Mouse (Mus musculus): ENCODE data around the gene Gsg1l. TPM values are rescaled to one million over a fixed set of nuclear protein-coding genes. Genes with fewer than 3 reads are reported as not detected.

The Gsg1l gene
- polyA plus RNA-seq, 1 experiment from 2014 or later, result 4.4 TPM

DNA sequence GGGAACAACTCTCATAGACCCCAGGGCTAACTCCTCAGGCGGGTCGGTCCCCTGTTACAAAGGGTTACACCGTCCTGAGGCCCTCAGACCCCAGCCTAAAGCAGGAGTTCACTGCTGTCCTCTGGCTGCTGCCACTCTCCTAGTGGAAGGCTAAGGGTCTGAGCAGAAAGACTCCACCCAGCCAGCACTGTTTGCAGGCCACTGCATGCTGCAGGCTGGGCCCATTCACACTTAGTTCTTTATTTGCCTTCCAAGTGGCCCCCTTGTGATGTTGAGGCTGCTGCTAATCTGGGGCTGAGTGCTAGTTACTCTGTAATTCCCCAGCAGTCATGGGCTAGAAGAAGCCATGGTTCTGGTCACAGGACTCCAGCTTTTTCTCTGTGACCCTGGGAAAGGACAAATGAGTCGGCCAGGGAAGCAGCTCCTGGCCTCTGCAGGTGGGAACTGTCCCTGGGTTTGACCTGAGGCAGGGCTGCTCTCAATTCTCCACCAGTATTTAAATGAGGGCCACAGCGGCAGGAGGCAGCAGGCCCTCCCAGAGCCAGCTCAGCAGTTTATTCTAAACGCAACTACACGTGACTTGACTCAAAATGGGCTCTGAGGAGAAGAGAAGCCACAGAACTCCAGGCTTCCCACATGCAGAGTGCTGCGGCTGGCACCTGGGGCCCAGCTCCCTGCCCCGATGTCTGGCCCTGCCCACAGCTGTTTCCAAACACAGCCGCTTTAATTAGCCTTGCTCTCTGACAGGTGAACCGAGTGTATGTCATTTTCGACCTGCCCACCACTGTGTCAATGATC, 210.6 kb downstream of the Gsg1l start:
- 17% methylated on average over 12 of the region's 12 CpGs for WGBS
- 0 out of 2 replicates have a peak overlapping the region, but pooled peaks have one; percentile 3 for H3K4me2 ChIP-seq (replicated peaks)
- peak; percentile 85 for ATAC-seq (ENCODE audit: low FRiP score, low read depth)
- no peaks in the 10 kb centered on the region for H3K9me3 ChIP-seq
- H3K4me3 ChIP-seq, result no peak overlapping the region
- H3K27me3 ChIP-seq, result no peaks in the 10 kb centered on the region
- no peaks in the 10 kb centered on the region for H3K36me3 ChIP-seq
- H3K4me1 ChIP-seq, result peaks cover 27% of the 10 kb centered on the region
- H3K27ac ChIP-seq (replicated peaks), result peak overlapping the region; percentile 82
- peak overlapping the region; percentile 39 for H3K9ac ChIP-seq (replicated peaks)

GRCm38 (mm10) chr7:125868570-125868969, 213.6 kb downstream of the Gsg1l start:
- ATAC-seq (ENCODE audit: low FRiP score, low read depth), result no peak
- Histone ChIP-seq H3K36me3 (no peaks in the 10 kb centered on the region), H3K4me2 (replicated peaks) (no peak overlapping the region), H3K9ac (replicated peaks) (no peak overlapping the region), H3K4me3 (no peak overlapping the region), H3K27ac (replicated peaks) (no peak overlapping the region), H3K27me3 (no peaks in the 10 kb centered on the region), H3K9me3 (no peaks in the 10 kb centered on the region), H3K4me1 (peaks cover 31% of the 10 kb centered on the region)
- 78% methylated on average over 3 of the region's 3 CpGs for WGBS

DNA sequence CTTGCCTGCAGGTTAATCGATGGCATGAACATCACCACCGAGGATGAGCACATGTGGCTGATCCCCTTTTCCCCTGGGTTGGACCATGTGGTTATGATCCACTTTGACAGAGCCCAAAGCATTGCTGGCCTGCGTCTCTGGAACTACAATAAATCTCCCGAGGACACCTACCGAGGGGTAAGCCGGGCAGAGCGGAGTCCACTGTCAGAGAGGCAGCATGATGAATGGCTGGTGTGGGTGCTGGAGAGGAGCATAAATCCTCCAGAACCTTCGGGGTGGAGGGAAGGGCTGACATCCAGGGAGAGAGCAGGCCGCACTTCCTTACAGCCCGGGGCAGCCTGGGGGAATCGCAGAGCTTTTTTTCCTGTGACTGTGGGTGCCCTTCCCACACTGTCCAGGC, 217.0 kb downstream of the Gsg1l start:
- no peak overlapping the region for H3K4me3 ChIP-seq
- H3K36me3 ChIP-seq, result peaks cover 5% of the 10 kb centered on the region; the same call in 1 of the 2 replicates
- H3K9me3 ChIP-seq, result no peaks in the 10 kb centered on the region
- H3K9ac ChIP-seq (replicated peaks), result no peak overlapping the region
- peaks cover 8% of the 10 kb centered on the region; the same call in 1 of the 2 replicates for H3K4me1 ChIP-seq
- H3K27me3 ChIP-seq, result no peaks in the 10 kb centered on the region
- no peak overlapping the region for H3K27ac ChIP-seq (replicated peaks)
- ATAC-seq (ENCODE audit: low FRiP score, low read depth), result no peak
- WGBS, result 78% methylated on average over 11 of the region's 11 CpGs
- no peak overlapping the region for H3K4me2 ChIP-seq (replicated peaks)

- 86% methylated on average over 1 of the region's 1 CpGs for WGBS
- peaks cover 5% of the 10 kb centered on the region; the same call in 1 of the 2 replicates for H3K36me3 ChIP-seq
- no peak overlapping the region for H3K9ac ChIP-seq (replicated peaks)
- no peak overlapping the region for H3K4me3 ChIP-seq
- ATAC-seq (ENCODE audit: low FRiP score, low read depth), result no peak
- no peak overlapping the region for H3K4me2 ChIP-seq (replicated peaks)
- H3K27me3 ChIP-seq, result no peaks in the 10 kb centered on the region
- H3K27ac ChIP-seq (replicated peaks), result no peak overlapping the region
- no peaks in the 10 kb centered on the region for H3K9me3 ChIP-seq
- H3K4me1 ChIP-seq, result peaks cover 5% of the 10 kb centered on the region; the same call in 1 of the 2 replicates
These were observed 218.2 kb downstream of the Gsg1l start for GRCm38 (mm10) chr7:125864026-125864425.

- Histone ChIP-seq H3K4me1 (peaks cover 5% of the 10 kb centered on the region; the same call in 1 of the 2 replicates), H3K4me3 (no peak overlapping the region), H3K27me3 (no peaks in the 10 kb centered on the region), H3K36me3 (peaks cover 5% of the 10 kb centered on the region; the same call in 1 of the 2 replicates), H3K4me2 (replicated peaks) (no peak overlapping the region), H3K27ac (replicated peaks) (no peak overlapping the region), H3K9ac (replicated peaks) (no peak overlapping the region), H3K9me3 (no peaks in the 10 kb centered on the region)
- 90% methylated on average over 9 of the region's 9 CpGs for WGBS
- no peak for ATAC-seq (ENCODE audit: low FRiP score, low read depth)
These were observed 221.8 kb downstream of the Gsg1l start for GRCm38 (mm10) chr7:125860421-125860820.

GRCm38 (mm10) chr7:125859564-125859963, 222.6 kb downstream of the Gsg1l start:
- no peak for ATAC-seq (ENCODE audit: low FRiP score, low read depth)
- Histone ChIP-seq H3K9ac (replicated peaks) (no peak overlapping the region), H3K9me3 (no peaks in the 10 kb centered on the region), H3K4me1 (peaks cover 3% of the 10 kb centered on the region; the same call in 1 of the 2 replicates), H3K27ac (replicated peaks) (no peak overlapping the region), H3K4me3 (no peak overlapping the region), H3K27me3 (no peaks in the 10 kb centered on the region), H3K36me3 (peaks cover 5% of the 10 kb centered on the region; the same call in 1 of the 2 replicates), H3K4me2 (replicated peaks) (no peak overlapping the region)
- WGBS, result 81% methylated on average over 3 of the region's 3 CpGs

DNA sequence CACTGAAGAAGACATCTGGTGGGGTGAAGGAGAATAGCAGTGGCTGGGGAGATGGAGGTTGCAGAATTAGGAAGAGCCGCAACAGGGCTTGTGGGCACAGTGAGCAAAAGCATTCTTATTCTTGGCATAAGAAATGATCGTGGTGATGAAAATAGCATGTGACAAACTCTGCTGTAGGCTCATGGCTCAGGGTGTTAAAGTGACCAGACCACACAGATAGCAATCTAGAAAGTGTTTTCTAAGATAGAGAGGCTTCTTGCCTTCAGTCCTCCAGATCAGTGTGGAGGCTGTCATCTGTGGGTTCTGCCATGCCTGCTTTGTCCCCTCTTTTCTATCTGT, 234.7 kb downstream of the Gsg1l start:
- no peaks in the 10 kb centered on the region for H3K4me1 ChIP-seq
- no peak overlapping the region for H3K27ac ChIP-seq (replicated peaks)
- WGBS, result 97% methylated on average over 2 of the region's 2 CpGs
- no peak overlapping the region for H3K4me3 ChIP-seq
- H3K9me3 ChIP-seq, result no peaks in the 10 kb centered on the region
- H3K27me3 ChIP-seq, result no peaks in the 10 kb centered on the region
- no peak for ATAC-seq (ENCODE audit: low FRiP score, low read depth)
- H3K9ac ChIP-seq (replicated peaks), result no peak overlapping the region
- no peak overlapping the region for H3K4me2 ChIP-seq (replicated peaks)
- peaks cover 24% of the 10 kb centered on the region; the same call in 1 of the 2 replicates for H3K36me3 ChIP-seq

DNA sequence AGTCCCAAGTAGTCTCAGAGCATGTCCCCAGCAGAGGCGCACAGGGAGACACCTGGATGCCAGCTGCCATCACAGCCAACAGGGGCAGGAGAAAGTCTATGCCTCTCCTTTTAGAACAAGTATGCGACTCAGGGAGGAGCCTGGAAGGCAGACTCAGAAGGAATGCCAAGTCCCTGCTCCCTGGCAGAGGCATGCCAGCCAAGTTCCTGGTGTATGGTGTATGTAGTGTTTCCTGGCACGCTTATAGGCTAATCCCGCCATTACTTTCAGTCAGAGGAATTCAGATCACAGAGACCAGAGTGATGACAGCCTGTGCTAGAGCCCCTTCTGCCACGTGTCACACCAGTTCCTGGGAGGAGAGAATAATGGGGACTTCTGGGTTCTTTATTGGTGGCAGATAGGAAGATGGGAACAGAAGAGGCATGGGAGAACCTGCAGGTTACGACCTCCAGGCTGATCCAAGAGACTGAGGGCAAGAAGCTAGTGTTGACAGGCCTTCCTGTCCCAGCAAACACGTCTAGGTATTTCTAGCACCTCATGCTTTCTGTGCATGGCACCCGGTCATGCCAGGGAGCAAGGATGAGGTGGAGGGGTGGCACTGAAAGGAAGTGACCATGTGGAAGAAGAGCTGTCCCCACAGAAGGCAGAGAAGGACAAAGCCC, 235.2 kb downstream of the Gsg1l start:
- no peak for ATAC-seq (ENCODE audit: low FRiP score, low read depth)
- H3K9me3 ChIP-seq, result no peaks in the 10 kb centered on the region
- H3K4me3 ChIP-seq, result no peak overlapping the region
- H3K27me3 ChIP-seq, result no peaks in the 10 kb centered on the region
- H3K4me1 ChIP-seq, result no peaks in the 10 kb centered on the region
- 85% methylated on average over 8 of the region's 8 CpGs for WGBS
- no peak overlapping the region for H3K27ac ChIP-seq (replicated peaks)
- no peak overlapping the region for H3K9ac ChIP-seq (replicated peaks)
- no peak overlapping the region for H3K4me2 ChIP-seq (replicated peaks)
- peaks cover 29% of the 10 kb centered on the region; the same call in 1 of the 2 replicates for H3K36me3 ChIP-seq

DNA sequence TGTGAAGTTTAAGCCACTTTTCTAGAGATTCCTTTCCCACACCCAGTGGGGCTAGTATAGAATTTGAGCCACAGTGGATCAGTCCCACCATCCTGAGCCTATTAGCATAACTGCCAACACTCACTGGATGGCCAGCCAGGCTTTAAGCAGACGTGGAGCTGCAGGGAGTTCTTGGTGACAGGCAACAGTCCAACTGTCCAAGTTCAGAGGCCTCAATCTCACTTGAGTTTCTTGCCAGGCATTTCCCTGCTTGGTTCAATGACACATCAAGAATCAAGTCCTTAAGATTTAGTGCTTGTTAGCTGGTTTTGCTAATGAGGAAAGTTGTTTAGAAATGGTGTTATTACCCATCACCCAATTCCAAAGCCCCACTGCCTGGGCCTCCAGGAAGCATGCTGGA, 236.6 kb downstream of the Gsg1l start:
- peaks cover 25% of the 10 kb centered on the region; the same call in 1 of the 2 replicates for H3K36me3 ChIP-seq
- H3K4me1 ChIP-seq, result no peaks in the 10 kb centered on the region
- H3K4me2 ChIP-seq (replicated peaks), result no peak overlapping the region
- no peak overlapping the region for H3K4me3 ChIP-seq
- H3K27me3 ChIP-seq, result no peaks in the 10 kb centered on the region
- no peak overlapping the region for H3K27ac ChIP-seq (replicated peaks)
- 55% methylated on average over 1 of the region's 1 CpGs for WGBS
- ATAC-seq (ENCODE audit: low FRiP score, low read depth), result no peak
- H3K9ac ChIP-seq (replicated peaks), result no peak overlapping the region
- H3K9me3 ChIP-seq, result no peaks in the 10 kb centered on the region

DNA sequence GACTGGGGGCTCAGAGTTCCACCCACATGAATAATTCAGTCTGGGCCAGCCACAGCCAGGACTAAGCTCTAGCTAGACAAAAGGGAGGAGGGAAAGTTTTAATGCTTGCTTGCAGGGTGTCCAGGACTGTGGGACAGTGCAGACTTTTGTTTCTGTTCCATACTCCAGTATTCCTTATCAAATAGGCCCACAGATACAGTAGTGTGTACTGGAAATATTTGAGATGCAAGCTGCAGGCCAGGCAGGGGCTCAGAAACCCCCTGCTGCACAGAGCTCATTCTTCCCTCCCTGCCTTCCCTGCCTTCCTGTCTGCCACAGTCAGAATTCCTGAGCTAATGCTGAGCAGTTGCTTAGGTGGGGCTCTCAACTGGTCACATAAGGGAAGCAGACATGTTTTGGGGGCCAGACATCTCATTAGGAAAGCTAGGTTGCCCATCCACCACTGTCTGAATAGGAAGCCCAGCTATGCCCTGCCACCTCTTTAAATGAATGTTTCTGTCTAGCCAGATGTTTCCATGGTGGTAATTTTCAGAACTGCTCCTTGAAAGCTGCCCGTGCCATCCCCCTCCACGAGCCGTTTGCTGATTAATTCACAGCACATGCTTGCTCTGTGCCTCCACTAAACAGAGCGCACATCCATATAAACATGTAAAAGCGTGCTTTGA, 244.0 kb downstream of the Gsg1l start:
- WGBS, result 23% methylated on average over 5 of the region's 5 CpGs
- Histone ChIP-seq H3K9me3 (no peaks in the 10 kb centered on the region), H3K27me3 (no peaks in the 10 kb centered on the region), H3K9ac (replicated peaks) (0 out of 2 replicates have a peak overlapping the region, but pooled peaks have one; percentile 28), H3K4me2 (replicated peaks) (0 out of 2 replicates have a peak overlapping the region, but pooled peaks have one; percentile 2), H3K4me3 (no peak overlapping the region), H3K27ac (replicated peaks) (peak overlapping the region; percentile 82), H3K36me3 (peaks cover 12% of the 10 kb centered on the region; the same call in 1 of the 2 replicates), H3K4me1 (peaks cover 21% of the 10 kb centered on the region)
- peak; percentile 71 for ATAC-seq (ENCODE audit: low FRiP score, low read depth)

DNA sequence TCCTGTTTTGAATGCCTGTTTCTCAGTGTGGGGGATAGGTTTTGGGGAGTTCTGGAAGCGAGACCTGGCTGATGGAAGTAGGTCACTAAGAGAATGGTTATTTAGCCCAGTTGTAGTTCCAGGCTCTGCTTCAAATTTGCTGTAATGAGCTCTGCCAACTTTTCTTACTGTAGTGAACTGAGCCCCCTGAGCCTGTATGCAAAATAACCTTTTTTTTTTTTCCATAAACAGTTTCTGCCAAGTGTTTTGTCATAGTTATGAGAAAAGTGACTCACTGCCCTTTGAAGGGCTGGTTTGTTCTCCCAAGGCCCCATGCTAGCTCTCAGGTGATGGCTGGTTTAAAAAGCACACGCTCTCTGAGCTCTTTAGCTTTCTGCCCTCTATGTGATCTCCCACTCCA, 248.7 kb downstream of the Gsg1l start:
- Histone ChIP-seq H3K9ac (replicated peaks) (no peak overlapping the region), H3K27me3 (no peaks in the 10 kb centered on the region), H3K4me1 (peaks cover 23% of the 10 kb centered on the region), H3K4me3 (no peak overlapping the region), H3K27ac (replicated peaks) (no peak overlapping the region), H3K9me3 (no peaks in the 10 kb centered on the region), H3K36me3 (no peaks in the 10 kb centered on the region), H3K4me2 (replicated peaks) (no peak overlapping the region)
- ATAC-seq (ENCODE audit: low FRiP score, low read depth), result no peak
- WGBS, result 92% methylated on average over 2 of the region's 2 CpGs

GRCm38 (mm10) chr7:125832767-125833166, 249.4 kb downstream of the Gsg1l start:
- no peaks in the 10 kb centered on the region for H3K27me3 ChIP-seq
- no peak overlapping the region for H3K9ac ChIP-seq (replicated peaks)
- H3K4me3 ChIP-seq, result no peak overlapping the region
- no peak overlapping the region for H3K4me2 ChIP-seq (replicated peaks)
- H3K9me3 ChIP-seq, result no peaks in the 10 kb centered on the region
- H3K27ac ChIP-seq (replicated peaks), result no peak overlapping the region
- 56% methylated on average over 1 of the region's 1 CpGs for WGBS
- no peaks in the 10 kb centered on the region for H3K36me3 ChIP-seq
- ATAC-seq (ENCODE audit: low FRiP score, low read depth), result no peak
- H3K4me1 ChIP-seq, result peaks cover 19% of the 10 kb centered on the region

All from midbrain, embryonic 12.5 days (tissue).